Mouse (Mus musculus) urinary bladder, adult 2 months (tissue): ENCODE data around the gene Gm28043. TPM values are rescaled to one million over a fixed set of nuclear protein-coding genes. Genes with fewer than 3 reads are reported as not detected.

Source experiments
- DNase-seq: peaks from one replicate; pipeline ENCODE4 v3.0.0; 2022; ENCODE audit warnings: low spot score
- polyA plus RNA-seq: library from polyadenylated mRNA; depleted of rRNA; stranded (reverse); fragments of >200 nt; gene quantifications from 2 replicates; pipeline ENCODE4 v1.2.3, GENCODE M21; 2012

Gene Gm28043
- polyA plus RNA-seq, 1 experiment, result 1.7 TPM

- no peak for DNase-seq
Measured at GRCm38 (mm10) chr17:29680174-29680573, 65.5 kb downstream of the Gm28043 start.

DNA sequence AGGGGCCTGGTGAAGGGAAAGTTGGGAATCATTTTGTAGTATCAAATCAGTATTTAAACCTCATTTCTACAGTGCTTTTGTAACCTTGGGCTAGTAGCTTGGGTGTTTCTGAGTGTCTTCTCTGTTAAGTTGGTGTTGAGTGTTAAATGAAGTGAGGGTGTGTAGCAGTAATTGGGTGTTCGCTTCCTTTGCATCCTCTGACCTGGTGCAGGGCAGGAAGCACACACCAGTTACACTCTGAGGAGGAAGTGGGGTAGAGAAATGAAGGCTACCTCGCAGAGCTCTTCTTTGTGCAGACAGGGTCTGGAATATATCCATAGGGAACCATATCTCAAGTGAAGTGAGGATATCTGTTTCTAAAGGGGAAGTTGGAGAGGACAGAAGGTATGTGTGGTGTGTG lies 66.2 kb downstream of the Gm28043 start:
- DNase-seq, result no peak

DNA sequence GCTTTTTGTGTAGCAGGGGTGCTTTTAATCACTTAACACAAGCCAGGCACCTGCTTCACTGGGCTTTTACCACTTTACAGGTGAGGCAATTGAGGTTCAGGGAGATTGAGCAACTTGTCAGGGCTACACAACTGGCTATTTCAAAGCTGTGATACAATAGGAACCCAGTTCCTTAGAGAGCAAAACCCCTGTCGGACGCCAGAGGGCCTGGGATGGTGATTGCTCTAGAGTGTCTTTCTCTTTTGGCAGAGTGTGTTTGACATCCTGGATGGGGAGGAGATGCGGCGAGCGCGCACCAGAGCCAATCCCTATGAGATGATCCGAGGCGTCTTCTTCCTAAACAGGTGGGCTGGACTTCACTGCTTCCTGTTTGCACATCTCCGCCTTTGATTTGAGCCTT lies 67.0 kb downstream of the Gm28043 start:
- no peak for DNase-seq

DNA sequence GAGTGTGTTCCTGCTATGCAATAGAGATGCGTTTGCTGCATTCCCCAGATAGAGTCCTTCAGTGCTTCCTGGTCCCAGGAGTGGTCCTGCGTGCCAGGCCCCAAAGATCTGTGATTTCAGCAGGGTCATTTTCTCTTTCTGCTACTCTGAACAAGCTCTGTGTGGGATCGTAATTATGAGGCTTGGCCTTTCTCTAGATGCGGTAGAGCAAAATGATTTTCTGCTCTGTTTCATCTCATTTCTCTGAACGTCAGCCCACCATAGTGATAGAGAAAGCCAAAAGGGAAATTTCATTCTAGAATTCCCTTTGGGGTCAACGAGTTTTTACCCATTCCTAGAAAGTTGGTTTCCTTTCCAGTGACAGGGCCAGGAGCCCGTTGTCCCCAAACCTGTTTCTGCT lies 67.6 kb downstream of the Gm28043 start:
- no peak for DNase-seq

DNA sequence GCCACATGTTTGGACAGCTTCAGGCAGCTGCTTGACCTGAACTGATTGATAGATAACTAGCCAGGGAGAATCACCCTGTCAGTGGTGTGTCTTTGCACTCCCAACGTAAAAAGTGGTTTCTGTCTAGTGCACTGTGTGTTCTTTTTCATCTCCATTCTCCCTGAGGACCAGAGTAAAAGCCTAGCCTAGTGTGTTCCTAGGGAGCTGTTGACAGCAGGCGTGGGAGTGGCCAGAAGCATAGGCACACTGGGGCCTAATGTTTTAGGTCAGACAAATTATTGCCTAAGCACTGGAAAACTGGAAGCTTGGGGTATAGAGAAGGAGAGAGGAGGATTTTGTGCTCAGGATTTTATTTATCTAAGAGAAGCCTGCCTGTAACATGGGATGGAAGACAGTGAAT lies 68.5 kb downstream of the Gm28043 start:
- DNase-seq, result no peak

DNA sequence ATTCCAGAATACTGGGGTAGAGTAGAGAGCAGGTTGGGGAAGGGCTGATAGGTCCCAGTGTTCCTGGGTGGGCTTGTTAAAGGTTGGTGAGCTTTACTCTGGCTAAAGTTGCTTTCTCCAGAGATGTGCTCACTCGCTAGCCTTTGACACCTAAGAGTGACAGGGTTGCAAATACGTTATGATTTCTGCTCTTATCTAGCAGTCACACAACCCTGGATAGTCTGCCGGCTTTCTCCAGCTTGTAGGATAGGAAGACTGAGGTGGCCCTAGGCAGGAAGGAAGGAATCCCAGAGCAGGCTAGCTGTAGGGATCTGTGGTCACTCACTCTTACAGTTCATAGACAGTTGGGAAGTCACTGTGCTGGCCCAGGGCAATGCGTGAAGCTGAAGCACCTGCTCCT lies 69.6 kb downstream of the Gm28043 start:
- no peak for DNase-seq

- DNase-seq, result no peak
Measured at GRCm38 (mm10) chr17:29686771-29687170, 72.1 kb downstream of the Gm28043 start.

GRCm38 (mm10) chr17:29687373-29687772 lies 72.7 kb downstream of the Gm28043 start:
- no peak for DNase-seq

DNA sequence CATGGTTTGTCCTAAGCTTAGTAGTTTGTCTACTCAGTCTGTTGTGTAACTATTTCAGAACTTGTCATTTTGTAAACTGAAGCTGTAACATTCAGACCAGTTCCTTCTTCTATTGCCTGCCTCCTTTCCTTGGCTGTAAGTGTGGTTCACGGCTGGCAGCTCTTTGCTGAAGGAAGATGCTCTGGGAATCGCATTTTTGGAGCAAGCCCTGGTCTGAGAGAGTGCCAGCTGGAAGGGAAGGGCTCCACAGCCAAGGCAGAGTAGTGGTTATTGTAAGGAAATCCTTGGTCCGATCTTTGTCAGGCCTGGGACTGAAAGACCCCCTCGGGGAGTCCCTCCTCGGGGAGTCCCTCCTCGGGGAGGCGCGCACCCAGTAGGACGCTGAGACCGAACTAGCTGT lies 73.9 kb downstream of the Gm28043 start:
- DNase-seq, result no peak

DNA sequence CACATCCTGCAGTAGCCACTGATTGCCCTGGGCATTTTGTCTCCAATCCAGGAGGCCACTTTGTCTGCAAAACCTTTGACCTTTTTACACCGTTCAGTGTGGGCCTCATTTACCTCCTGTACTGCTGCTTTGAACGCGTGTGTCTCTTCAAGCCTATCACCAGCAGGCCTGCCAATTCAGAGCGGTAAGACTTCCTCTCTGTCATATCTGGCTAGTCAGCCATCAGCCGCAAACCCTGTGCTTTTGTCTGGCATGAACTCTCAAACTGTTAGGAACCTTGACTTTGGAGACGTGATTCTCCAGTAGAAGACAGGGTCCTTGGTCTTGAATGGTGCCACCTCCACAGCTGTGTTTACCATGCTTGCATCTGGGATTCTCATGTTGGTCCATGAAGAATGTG lies 75.6 kb downstream of the Gm28043 start:
- no peak for DNase-seq

DNA sequence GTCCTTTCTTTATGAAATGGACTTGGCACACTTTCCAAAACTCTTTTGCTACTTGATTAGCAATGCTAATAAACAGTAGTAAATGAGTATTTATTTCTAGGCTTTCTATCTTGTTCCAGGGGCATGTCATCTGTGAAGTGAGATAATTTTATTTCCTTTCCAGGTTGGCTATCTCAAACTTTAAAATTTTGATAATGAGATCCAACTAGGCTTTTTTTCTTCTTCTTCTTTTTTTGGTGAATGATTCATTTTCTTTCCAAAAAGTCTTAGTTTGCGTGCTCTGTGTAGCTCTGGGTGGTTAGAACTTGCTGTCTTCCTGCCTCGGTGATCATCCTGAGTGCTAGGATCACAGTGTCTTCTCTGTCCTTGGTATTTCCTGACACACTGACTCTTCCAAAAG lies 78.2 kb downstream of the Gm28043 start:
- no peak for DNase-seq

DNA sequence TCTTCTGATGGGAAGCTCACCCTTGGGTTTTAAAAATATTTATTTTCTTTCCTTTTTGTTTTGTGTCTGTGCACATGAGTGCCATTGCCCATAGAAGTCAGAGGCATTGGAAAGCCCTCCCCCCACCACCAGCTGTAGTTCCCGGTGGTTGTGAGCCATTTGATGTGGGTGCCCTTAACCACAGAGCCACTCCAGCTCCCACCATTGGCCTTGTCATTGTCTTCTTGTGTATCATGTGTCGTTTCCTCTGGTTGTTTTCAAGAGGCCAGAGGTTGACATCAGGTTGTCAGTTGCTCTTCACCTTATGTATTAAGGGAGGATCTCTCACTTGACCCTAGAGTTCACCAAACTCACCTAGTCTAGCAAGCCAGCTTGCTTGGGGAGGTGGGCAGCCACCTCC lies 78.9 kb downstream of the Gm28043 start:
- no peak for DNase-seq

GRCm38 (mm10) chr17:29694516-29694915 lies 79.8 kb downstream of the Gm28043 start:
- DNase-seq, result no peak

- no peak for DNase-seq
Measured at GRCm38 (mm10) chr17:29696940-29697339, 82.3 kb downstream of the Gm28043 start.

- no peak for DNase-seq
Measured at GRCm38 (mm10) chr17:29698421-29698820, 83.7 kb downstream of the Gm28043 start.

DNA sequence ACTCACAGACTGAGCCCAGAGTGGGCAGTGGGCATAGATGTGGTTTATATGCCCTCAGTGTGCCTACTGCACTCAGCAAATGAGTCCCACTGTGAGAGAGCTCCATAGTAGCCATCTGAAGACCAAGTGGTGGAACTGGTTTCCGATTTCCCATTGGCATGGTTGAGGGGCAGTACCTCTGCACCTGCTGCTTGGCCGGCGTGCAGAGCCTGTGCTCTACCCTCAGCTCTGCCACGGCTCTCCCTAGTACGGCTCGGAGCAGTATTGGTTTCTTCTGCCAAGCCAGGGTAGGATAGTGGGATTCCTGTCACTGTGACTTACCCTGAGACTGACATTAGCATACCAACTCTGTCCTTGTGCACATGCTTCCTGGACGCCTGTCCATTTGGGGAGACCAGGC lies 85.9 kb downstream of the Gm28043 start:
- no peak for DNase-seq

- DNase-seq, result no peak
Measured at GRCm38 (mm10) chr17:29702938-29703710, 88.4 kb downstream of the Gm28043 start.

DNA sequence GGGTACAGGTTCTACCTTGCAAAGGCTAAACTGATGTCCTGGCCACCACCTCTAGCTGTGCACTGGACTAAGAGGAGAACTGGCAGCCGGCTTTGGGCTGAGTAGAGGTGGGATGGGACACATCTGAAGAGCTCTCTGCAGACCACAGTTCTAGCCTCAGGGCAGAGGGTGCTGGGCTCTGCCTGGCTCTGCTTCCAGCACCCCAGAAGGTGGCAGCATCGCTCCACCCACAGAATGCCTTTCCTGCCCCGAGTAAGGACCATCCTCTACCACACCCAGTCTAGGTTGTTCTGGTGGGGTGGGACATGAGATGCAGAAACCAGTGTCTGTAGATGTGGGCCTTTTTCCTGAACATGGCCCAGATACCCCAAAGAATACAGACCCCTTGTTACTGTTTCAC lies 90.1 kb downstream of the Gm28043 start:
- DNase-seq, result no peak

- no peak for DNase-seq
Measured at GRCm38 (mm10) chr17:29705881-29706280, 91.2 kb downstream of the Gm28043 start.

DNA sequence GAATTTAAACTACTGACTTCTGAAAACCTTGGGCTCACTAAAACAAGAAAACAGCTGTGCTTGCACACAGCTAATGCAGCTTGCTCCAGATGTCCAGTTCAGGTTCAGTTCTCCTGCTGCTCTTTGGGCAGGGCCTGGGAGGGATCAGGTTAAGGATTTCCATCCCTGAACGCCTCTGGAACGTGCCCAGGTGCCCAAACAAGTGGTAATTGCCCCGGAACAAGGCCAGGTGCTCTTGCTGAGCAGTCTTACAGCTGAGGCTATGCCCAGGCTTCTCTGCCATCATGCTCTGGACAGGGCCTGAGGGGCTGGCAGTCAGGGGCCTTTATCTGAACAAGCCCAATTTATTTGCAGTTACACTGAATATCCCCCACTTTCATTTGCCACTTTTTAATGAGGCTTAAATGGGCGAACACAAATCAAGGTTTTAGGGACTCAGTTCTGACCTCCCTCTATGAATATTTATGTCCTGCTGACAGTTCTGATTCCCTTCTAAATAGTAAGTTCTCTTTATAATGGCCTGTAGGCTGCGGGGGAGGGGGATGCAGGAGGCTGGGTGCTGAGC lies 92.4 kb downstream of the Gm28043 start:
- no peak for DNase-seq

- DNase-seq, result no peak
Measured at GRCm38 (mm10) chr17:29708783-29709182, 94.1 kb downstream of the Gm28043 start.

- DNase-seq, result no peak
Measured at GRCm38 (mm10) chr17:29710562-29711044, 95.9 kb downstream of the Gm28043 start.

DNA sequence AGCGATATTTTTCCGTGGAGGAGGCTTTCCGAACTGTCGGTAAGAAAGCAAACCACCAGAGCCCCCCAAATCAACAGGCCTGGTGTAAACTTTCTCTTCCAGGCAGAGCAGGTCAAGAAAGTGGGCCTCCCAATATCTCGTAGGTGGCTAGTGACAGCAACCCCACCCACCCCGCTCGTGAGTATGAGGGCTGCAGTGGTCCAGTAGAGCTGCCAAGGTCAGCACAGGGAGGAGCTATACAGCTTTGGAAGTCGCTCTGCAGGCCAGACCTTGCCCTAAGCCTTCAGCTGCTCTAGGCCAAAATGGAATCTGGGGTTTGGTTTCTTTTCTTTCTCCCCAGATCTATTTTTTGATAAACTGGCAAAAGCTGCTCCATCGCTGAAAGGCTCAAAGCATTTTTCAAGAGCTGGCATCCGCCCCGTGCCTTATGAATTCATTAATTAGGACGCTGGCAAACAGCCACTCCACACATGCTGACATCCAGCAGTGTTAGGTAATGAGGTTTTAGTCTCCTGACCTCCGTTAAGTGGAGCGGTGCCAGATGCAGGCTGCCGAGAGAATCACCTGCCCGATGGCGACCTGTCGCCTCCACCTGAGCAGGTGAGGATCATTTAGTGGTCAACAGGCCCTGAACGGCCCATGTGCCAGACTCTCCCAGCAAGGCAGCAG lies 96.5 kb downstream of the Gm28043 start:
- DNase-seq, result no peak
